Mouse (Mus musculus): ENCODE results near the gene Rnase1. TPM values are rescaled to one million over a fixed set of nuclear protein-coding genes. Genes with fewer than 3 reads are reported as not detected.

The Rnase1 gene
- polyA plus RNA-seq, 1 experiment from 2014 or later, result not detected

DNA sequence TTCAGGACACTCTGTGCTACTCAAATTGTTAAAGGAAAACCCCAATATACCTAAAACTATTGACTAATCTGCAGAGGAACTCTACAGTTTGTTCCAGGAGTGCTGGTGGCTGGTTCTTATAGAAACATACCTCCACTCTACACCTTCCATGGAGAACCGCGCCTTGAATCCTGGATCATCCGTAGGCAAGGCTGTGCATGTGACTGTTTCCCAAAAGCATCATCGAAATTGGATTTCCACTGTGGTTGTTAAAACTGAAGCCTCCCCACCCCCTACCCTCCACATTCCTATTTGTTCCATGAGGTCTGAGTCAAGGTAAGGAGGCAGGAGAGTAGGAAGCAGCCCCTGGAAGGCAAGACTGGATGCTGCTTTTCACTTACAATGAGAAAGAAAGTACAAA is 2.1 kb downstream of the Rnase1 start:
- Histone ChIP-seq H3K4me1 (ENCODE audit: control insufficient read depth, insufficient read depth, low read length) (peaks cover 2% of the 10 kb centered on the region; the same call in 1 of the 2 replicates), H3K9me3 (ENCODE audit: control insufficient read depth, low read length) (no peaks in the 10 kb centered on the region), H3K27ac (ENCODE audit: low read depth, low read length) (no peak overlapping the region), H3K36me3 (ENCODE audit: control insufficient read depth, insufficient read depth, low read length) (no peaks in the 10 kb centered on the region), H3K4me3 (ENCODE audit: low read depth, low read length) (no peak overlapping the region), H3K4me2 (no peak overlapping the region), H3K9ac (ENCODE audit: low read length) (no peak overlapping the region), H3K27me3 (ENCODE audit: control insufficient read depth, insufficient read depth, low read length) (no peaks in the 10 kb centered on the region)
- 90% methylated on average over 4 of the region's 4 CpGs for WGBS
- DNase-seq (ENCODE audit: low spot score, missing footprints), result no peak
- no peak for ATAC-seq (ENCODE audit: low FRiP score)

GRCm38 (mm10) chr14:51143937-51144336 is 2.6 kb downstream of the Rnase1 start:
- H3K4me2 ChIP-seq, result no peak overlapping the region
- H3K27me3 ChIP-seq (ENCODE audit: control insufficient read depth, insufficient read depth, low read length), result no peaks in the 10 kb centered on the region
- H3K9me3 ChIP-seq (ENCODE audit: control insufficient read depth, low read length), result no peaks in the 10 kb centered on the region
- 90% methylated on average over 2 of the region's 2 CpGs for WGBS
- peaks cover 2% of the 10 kb centered on the region; the same call in 1 of the 2 replicates for H3K4me1 ChIP-seq (ENCODE audit: control insufficient read depth, insufficient read depth, low read length)
- H3K36me3 ChIP-seq (ENCODE audit: control insufficient read depth, insufficient read depth, low read length), result no peaks in the 10 kb centered on the region
- ATAC-seq (ENCODE audit: low FRiP score) (no peak), DNase-seq (ENCODE audit: low spot score, missing footprints) (no peak)
- H3K27ac ChIP-seq (ENCODE audit: low read depth, low read length), result no peak overlapping the region
- H3K4me3 ChIP-seq (ENCODE audit: low read depth, low read length), result no peak overlapping the region
- H3K9ac ChIP-seq (ENCODE audit: low read length), result no peak overlapping the region

DNA sequence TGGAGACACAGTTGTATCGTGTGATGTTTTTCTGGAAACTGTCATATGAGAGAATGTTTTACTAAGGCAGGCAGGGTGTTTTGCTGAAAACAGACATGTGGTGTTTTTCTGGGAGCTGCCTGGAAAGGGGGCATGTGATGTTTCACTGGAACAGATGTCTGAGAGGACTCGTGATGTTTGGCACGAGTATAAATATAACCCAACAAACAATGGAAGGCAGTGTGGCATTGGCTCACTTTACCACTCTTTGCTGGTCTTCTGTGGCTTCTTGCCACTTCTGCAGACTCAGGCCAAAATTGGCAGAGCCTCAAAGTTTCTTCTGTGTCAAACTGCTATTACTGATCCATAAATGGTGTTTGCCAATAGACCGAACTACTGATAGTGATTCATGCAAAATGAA is 3.3 kb downstream of the Rnase1 start:
- Histone ChIP-seq H3K27ac (ENCODE audit: low read depth, low read length) (no peak overlapping the region), H3K9me3 (ENCODE audit: control insufficient read depth, low read length) (no peaks in the 10 kb centered on the region), H3K27me3 (ENCODE audit: control insufficient read depth, insufficient read depth, low read length) (no peaks in the 10 kb centered on the region), H3K4me2 (no peak overlapping the region), H3K9ac (ENCODE audit: low read length) (no peak overlapping the region), H3K4me3 (ENCODE audit: low read depth, low read length) (no peak overlapping the region), H3K36me3 (ENCODE audit: control insufficient read depth, insufficient read depth, low read length) (no peaks in the 10 kb centered on the region), H3K4me1 (ENCODE audit: control insufficient read depth, insufficient read depth, low read length) (peaks cover 2% of the 10 kb centered on the region; the same call in 1 of the 2 replicates)
- DNase-seq (ENCODE audit: low spot score, missing footprints) (no peak), ATAC-seq (ENCODE audit: low FRiP score) (no peak)
- 91% methylated on average over 4 of the region's 4 CpGs for WGBS

DNA sequence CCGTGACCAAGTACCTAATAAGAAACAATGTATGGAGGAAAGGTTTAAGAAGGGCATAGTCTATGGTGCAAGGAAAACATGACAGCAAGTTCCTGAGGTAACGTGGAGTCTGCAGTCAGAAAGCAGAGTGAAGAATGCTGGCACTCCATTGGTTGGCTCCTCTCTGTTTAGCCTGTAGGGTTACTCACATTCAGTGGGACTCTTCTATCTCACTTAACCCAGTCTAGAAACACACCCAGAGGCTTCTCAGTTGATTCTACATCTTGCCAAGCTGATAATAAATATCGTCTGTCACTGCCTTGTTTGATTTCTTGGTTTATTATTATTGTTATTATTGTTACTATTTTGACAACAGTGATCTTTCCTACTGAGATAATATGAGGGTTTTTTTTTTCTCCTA is 4.0 kb downstream of the Rnase1 start:
- Histone ChIP-seq H3K4me3 (ENCODE audit: low read depth, low read length) (no peak overlapping the region), H3K27ac (ENCODE audit: low read depth, low read length) (no peak overlapping the region), H3K4me1 (ENCODE audit: control insufficient read depth, insufficient read depth, low read length) (peaks cover 2% of the 10 kb centered on the region; the same call in 1 of the 2 replicates), H3K36me3 (ENCODE audit: control insufficient read depth, insufficient read depth, low read length) (no peaks in the 10 kb centered on the region), H3K4me2 (no peak overlapping the region), H3K27me3 (ENCODE audit: control insufficient read depth, insufficient read depth, low read length) (no peaks in the 10 kb centered on the region), H3K9me3 (ENCODE audit: control insufficient read depth, low read length) (no peaks in the 10 kb centered on the region), H3K9ac (ENCODE audit: low read length) (no peak overlapping the region)
- DNase-seq (ENCODE audit: low spot score, missing footprints) (no peak), ATAC-seq (ENCODE audit: low FRiP score) (no peak)
- WGBS, result 84% methylated on average over 3 of the region's 3 CpGs

DNA sequence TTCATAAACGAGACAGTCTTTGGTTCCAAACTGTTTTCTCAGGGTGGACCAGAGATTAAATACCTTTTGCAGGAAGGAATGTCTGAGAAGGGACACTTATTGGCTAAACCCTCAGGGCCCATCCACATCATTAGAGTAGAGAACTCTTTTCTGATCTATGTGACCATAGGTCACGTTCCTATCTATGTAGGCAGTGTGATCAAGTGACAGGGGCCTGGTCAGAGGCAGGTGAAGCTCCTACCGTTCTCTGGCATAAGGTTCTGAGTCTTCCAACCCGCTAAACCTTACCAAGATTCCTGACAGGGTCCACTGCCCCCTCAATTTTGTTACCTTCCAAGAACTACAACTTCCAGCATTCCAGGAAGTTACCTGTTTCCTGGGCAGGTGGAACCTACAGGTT is 4.5 kb downstream of the Rnase1 start:
- H3K27ac ChIP-seq (ENCODE audit: low read depth, low read length), result no peak overlapping the region
- ATAC-seq (ENCODE audit: low FRiP score), result no peak
- DNase-seq (ENCODE audit: low spot score, missing footprints), result no peak
- H3K9me3 ChIP-seq (ENCODE audit: control insufficient read depth, low read length), result no peaks in the 10 kb centered on the region
- no peak overlapping the region for H3K9ac ChIP-seq (ENCODE audit: low read length)
- peaks cover 2% of the 10 kb centered on the region; the same call in 1 of the 2 replicates for H3K4me1 ChIP-seq (ENCODE audit: control insufficient read depth, insufficient read depth, low read length)
- no peaks in the 10 kb centered on the region for H3K27me3 ChIP-seq (ENCODE audit: control insufficient read depth, insufficient read depth, low read length)
- no peak overlapping the region for H3K4me3 ChIP-seq (ENCODE audit: low read depth, low read length)
- H3K4me2 ChIP-seq, result no peak overlapping the region
- H3K36me3 ChIP-seq (ENCODE audit: control insufficient read depth, insufficient read depth, low read length), result no peaks in the 10 kb centered on the region
- whole genome bisulfite sequencing, result 87% methylated on average over 4 of the region's 4 CpGs

- DNase-seq (ENCODE audit: low spot score, missing footprints), result no peak
- H3K4me3 ChIP-seq (ENCODE audit: low read depth, low read length), result no peak overlapping the region
- WGBS, result 92% methylated on average over 2 of the region's 2 CpGs
- no peak overlapping the region for H3K27ac ChIP-seq (ENCODE audit: low read depth, low read length)
- H3K9ac ChIP-seq (ENCODE audit: low read length), result no peak overlapping the region
- H3K4me2 ChIP-seq, result no peak overlapping the region
- H3K36me3 ChIP-seq (ENCODE audit: control insufficient read depth, insufficient read depth, low read length), result no peaks in the 10 kb centered on the region
- H3K9me3 ChIP-seq (ENCODE audit: control insufficient read depth, low read length), result no peaks in the 10 kb centered on the region
- H3K27me3 ChIP-seq (ENCODE audit: control insufficient read depth, insufficient read depth, low read length), result no peaks in the 10 kb centered on the region
- no peaks in the 10 kb centered on the region for H3K4me1 ChIP-seq (ENCODE audit: control insufficient read depth, insufficient read depth, low read length)
- ATAC-seq (ENCODE audit: low FRiP score), result no peak
Observed at GRCm38 (mm10) chr14:51140342-51140741, 6.2 kb downstream of the Rnase1 start.

- DNase-seq (ENCODE audit: low spot score, missing footprints) (no peak), ATAC-seq (ENCODE audit: low FRiP score) (no peak)
- WGBS, result 83% methylated on average over 4 of the region's 4 CpGs
- Histone ChIP-seq H3K36me3 (ENCODE audit: control insufficient read depth, insufficient read depth, low read length) (no peaks in the 10 kb centered on the region), H3K4me1 (ENCODE audit: control insufficient read depth, insufficient read depth, low read length) (no peaks in the 10 kb centered on the region), H3K4me2 (no peak overlapping the region), H3K27me3 (ENCODE audit: control insufficient read depth, insufficient read depth, low read length) (no peaks in the 10 kb centered on the region), H3K4me3 (ENCODE audit: low read depth, low read length) (no peak overlapping the region), H3K9ac (ENCODE audit: low read length) (no peak overlapping the region), H3K9me3 (ENCODE audit: control insufficient read depth, low read length) (no peaks in the 10 kb centered on the region), H3K27ac (ENCODE audit: low read depth, low read length) (no peak overlapping the region)
Observed at GRCm38 (mm10) chr14:51132372-51132771, 14.2 kb downstream of the Rnase1 start.

GRCm38 (mm10) chr14:51131086-51131815 is 15.3 kb downstream of the Rnase1 start:
- Histone ChIP-seq H3K27ac (ENCODE audit: low read depth, low read length) (no peak overlapping the region), H3K9me3 (ENCODE audit: control insufficient read depth, low read length) (no peaks in the 10 kb centered on the region), H3K9ac (ENCODE audit: low read length) (no peak overlapping the region), H3K4me3 (ENCODE audit: low read depth, low read length) (no peak overlapping the region), H3K27me3 (ENCODE audit: control insufficient read depth, insufficient read depth, low read length) (no peaks in the 10 kb centered on the region), H3K36me3 (ENCODE audit: control insufficient read depth, insufficient read depth, low read length) (no peaks in the 10 kb centered on the region), H3K4me1 (ENCODE audit: control insufficient read depth, insufficient read depth, low read length) (no peaks in the 10 kb centered on the region), H3K4me2 (no peak overlapping the region)
- 84% methylated on average over 7 of the region's 7 CpGs for WGBS
- ATAC-seq (ENCODE audit: low FRiP score) (no peak), DNase-seq (ENCODE audit: low spot score, missing footprints) (no peak)

DNA sequence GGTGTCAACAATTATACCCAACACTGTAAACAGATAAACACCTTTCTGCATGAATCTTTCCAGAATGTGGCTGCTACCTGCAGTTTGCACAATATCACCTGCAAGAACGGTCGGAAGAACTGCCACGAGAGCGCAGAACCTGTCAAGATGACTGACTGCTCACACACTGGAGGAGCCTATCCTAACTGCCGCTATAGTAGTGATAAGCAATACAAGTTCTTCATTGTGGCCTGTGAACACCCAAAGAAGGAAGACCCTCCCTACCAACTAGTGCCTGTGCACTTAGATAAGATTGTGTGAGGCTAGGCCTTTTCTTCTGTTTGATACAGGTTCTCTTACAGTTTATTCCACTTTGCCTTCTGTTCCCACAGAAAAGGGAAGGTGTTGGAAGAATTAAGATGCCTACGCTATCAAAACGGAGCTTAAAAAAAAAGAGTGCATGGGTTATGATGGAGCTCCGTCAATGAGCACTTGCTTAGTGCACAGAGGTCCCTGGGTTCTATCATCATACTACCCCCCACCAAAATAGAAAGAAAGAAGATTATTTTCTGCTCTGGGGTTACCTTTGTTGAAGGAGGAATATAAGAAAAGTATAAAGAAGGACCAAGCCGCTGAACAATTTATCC is 16.2 kb downstream of the Rnase1 start:
- H3K9me3 ChIP-seq (ENCODE audit: control insufficient read depth, low read length), result no peaks in the 10 kb centered on the region
- no peak overlapping the region for H3K27ac ChIP-seq (ENCODE audit: low read depth, low read length)
- H3K4me3 ChIP-seq (ENCODE audit: low read depth, low read length), result no peak overlapping the region
- no peaks in the 10 kb centered on the region for H3K36me3 ChIP-seq (ENCODE audit: control insufficient read depth, insufficient read depth, low read length)
- ATAC-seq (ENCODE audit: low FRiP score) (no peak), DNase-seq (ENCODE audit: low spot score, missing footprints) (no peak)
- H3K27me3 ChIP-seq (ENCODE audit: control insufficient read depth, insufficient read depth, low read length), result no peaks in the 10 kb centered on the region
- no peak overlapping the region for H3K4me2 ChIP-seq
- H3K4me1 ChIP-seq (ENCODE audit: control insufficient read depth, insufficient read depth, low read length), result no peaks in the 10 kb centered on the region
- WGBS, result 90% methylated on average over 9 of the region's 9 CpGs
- no peak overlapping the region for H3K9ac ChIP-seq (ENCODE audit: low read length)
